Mouse (Mus musculus): Measurements from ENCODE around the gene Fam181b. TPM values are rescaled to one million over a fixed set of nuclear protein-coding genes. Genes with fewer than 3 reads are reported as not detected.

Fam181b gene
- 2.9 and 3.1 TPM in 2 replicates for polyA plus RNA-seq (2014; fragmentation: Nextera tagmentation; extraction: Ambion mirVana)

- WGBS, result under 1% methylated on average over 94 of the region's 96 CpGs
- H3K27me3 ChIP-seq (ENCODE audit: control insufficient read depth, insufficient read depth, low read length), result peaks cover 34% of the 10 kb centered on the region
- H3K4me3 ChIP-seq (ENCODE audit: control insufficient read depth in 1 of 2, insufficient read depth in 1 of 2, low read depth in 1 of 2, low read length in 2 of 2), result peak within 1 kb of the TSS; percentile 61 to 62
- ATAC-seq (ENCODE audit: insufficient number of reproducible peaks, insufficient read depth, low FRiP score, low read depth), result peak; percentile 88
- no peaks in the 10 kb centered on the region for H3K36me3 ChIP-seq (ENCODE audit: control insufficient read depth, insufficient read depth, low read length)
- H3K27ac ChIP-seq (replicated peaks in 1 of 2; ENCODE audit: control insufficient read depth in 1 of 2, insufficient read depth in 1 of 2, low read depth in 2 of 2, low read length in 2 of 2), result 0 out of 4 replicates have a peak within 1 kb of the TSS, but pooled peaks of 1 of the 2 experiments have one; percentile 33
- no peaks in the 10 kb centered on the region for H3K9me3 ChIP-seq (ENCODE audit: control insufficient read depth, low read length)
- H3K9ac ChIP-seq (ENCODE audit: low read length), result peak within 1 kb of the TSS; percentile 69
- peaks cover 0 to 3% of the 10 kb centered on the region in 2 experiments; a peak in 1 of 4 replicates for H3K4me1 ChIP-seq (ENCODE audit: control insufficient read depth in 2 of 2, insufficient read depth in 2 of 2, low read length in 2 of 2)
- peak within 1 kb of the TSS; percentile 85 for H3K4me2 ChIP-seq (ENCODE audit: low read length)
Measured at GRCm38 (mm10) chr7:93079785-93080730, at the start of gene Fam181b. Gene Fam181b, plus strand, starts transcription at chr7:93079865.

GRCm38 (mm10) chr7:93037763-93038471 is 41.7 kb upstream of the Fam181b start:
- no peak overlapping the region for H3K9ac ChIP-seq (ENCODE audit: low read length)
- no peak overlapping the region for H3K27ac ChIP-seq (replicated peaks in 1 of 2; ENCODE audit: control insufficient read depth in 1 of 2, insufficient read depth in 1 of 2, low read depth in 2 of 2, low read length in 2 of 2)
- H3K4me1 ChIP-seq (ENCODE audit: control insufficient read depth in 2 of 2, insufficient read depth in 2 of 2, low read length in 2 of 2), result no peaks in the 10 kb centered on the region
- H3K4me3 ChIP-seq (ENCODE audit: control insufficient read depth in 1 of 2, insufficient read depth in 1 of 2, low read depth in 1 of 2, low read length in 2 of 2), result no peak overlapping the region
- no peak for ATAC-seq (ENCODE audit: insufficient number of reproducible peaks, insufficient read depth, low FRiP score, low read depth)
- WGBS, result 53% methylated on average over 5 of the region's 5 CpGs
- H3K27me3 ChIP-seq (ENCODE audit: control insufficient read depth, insufficient read depth, low read length), result no peaks in the 10 kb centered on the region
- no peaks in the 10 kb centered on the region for H3K36me3 ChIP-seq (ENCODE audit: control insufficient read depth, insufficient read depth, low read length)
- H3K4me2 ChIP-seq (ENCODE audit: low read length), result no peak overlapping the region
- H3K9me3 ChIP-seq (ENCODE audit: control insufficient read depth, low read length), result no peaks in the 10 kb centered on the region

- ATAC-seq (ENCODE audit: insufficient number of reproducible peaks, insufficient read depth, low FRiP score, low read depth), result no peak
- no peak overlapping the region for H3K4me3 ChIP-seq (ENCODE audit: control insufficient read depth in 1 of 2, insufficient read depth in 1 of 2, low read depth in 1 of 2, low read length in 2 of 2)
- H3K27me3 ChIP-seq (ENCODE audit: control insufficient read depth, insufficient read depth, low read length), result no peaks in the 10 kb centered on the region
- H3K9ac ChIP-seq (ENCODE audit: low read length), result no peak overlapping the region
- WGBS, result 45% methylated on average over 1 of the region's 1 CpGs
- no peaks in the 10 kb centered on the region for H3K36me3 ChIP-seq (ENCODE audit: control insufficient read depth, insufficient read depth, low read length)
- H3K27ac ChIP-seq (replicated peaks in 1 of 2; ENCODE audit: control insufficient read depth in 1 of 2, insufficient read depth in 1 of 2, low read depth in 2 of 2, low read length in 2 of 2), result no peak overlapping the region
- no peaks in the 10 kb centered on the region for H3K4me1 ChIP-seq (ENCODE audit: control insufficient read depth in 2 of 2, insufficient read depth in 2 of 2, low read length in 2 of 2)
- no peak overlapping the region for H3K4me2 ChIP-seq (ENCODE audit: low read length)
- H3K9me3 ChIP-seq (ENCODE audit: control insufficient read depth, low read length), result no peaks in the 10 kb centered on the region
Measured at GRCm38 (mm10) chr7:93038472-93038828, 41.2 kb upstream of the Fam181b start.

- Histone ChIP-seq H3K4me3 (ENCODE audit: control insufficient read depth in 1 of 2, insufficient read depth in 1 of 2, low read depth in 1 of 2, low read length in 2 of 2) (no peak overlapping the region), H3K36me3 (ENCODE audit: control insufficient read depth, insufficient read depth, low read length) (no peaks in the 10 kb centered on the region), H3K4me1 (ENCODE audit: control insufficient read depth in 2 of 2, insufficient read depth in 2 of 2, low read length in 2 of 2) (peaks cover 0 to 2% of the 10 kb centered on the region in 2 experiments; a peak in 2 of 4 replicates), H3K9me3 (ENCODE audit: control insufficient read depth, low read length) (no peaks in the 10 kb centered on the region), H3K4me2 (ENCODE audit: low read length) (no peak overlapping the region), H3K9ac (ENCODE audit: low read length) (no peak overlapping the region), H3K27ac (replicated peaks in 1 of 2; ENCODE audit: control insufficient read depth in 1 of 2, insufficient read depth in 1 of 2, low read depth in 2 of 2, low read length in 2 of 2) (no peak overlapping the region), H3K27me3 (ENCODE audit: control insufficient read depth, insufficient read depth, low read length) (no peaks in the 10 kb centered on the region)
- no peak for ATAC-seq (ENCODE audit: insufficient number of reproducible peaks, insufficient read depth, low FRiP score, low read depth)
- 65% methylated on average over 3 of the region's 3 CpGs for WGBS
Measured at GRCm38 (mm10) chr7:93039542-93039941, 40.1 kb upstream of the Fam181b start.

DNA sequence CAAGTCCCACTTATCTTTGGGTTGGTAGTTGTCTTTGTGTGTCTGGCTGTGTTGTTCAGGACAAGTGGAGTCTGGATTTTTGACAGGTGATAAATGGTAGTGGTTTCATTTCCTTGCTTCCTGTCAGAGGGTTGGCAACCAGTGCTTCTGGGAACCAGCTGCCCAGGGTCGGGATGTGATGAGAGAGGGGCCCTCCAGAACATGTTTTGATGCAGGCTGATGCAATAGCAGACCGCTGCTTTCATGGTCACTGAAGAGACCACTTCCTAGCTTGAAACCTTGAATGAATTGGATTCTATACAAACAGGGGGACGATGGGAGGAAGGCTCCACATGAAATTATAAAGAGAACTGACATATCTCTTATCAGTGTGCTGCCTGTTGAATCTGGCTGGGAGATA is 35.3 kb upstream of the Fam181b start:
- no peak overlapping the region for H3K4me2 ChIP-seq (ENCODE audit: low read length)
- no peaks in the 10 kb centered on the region for H3K9me3 ChIP-seq (ENCODE audit: control insufficient read depth, low read length)

DNA sequence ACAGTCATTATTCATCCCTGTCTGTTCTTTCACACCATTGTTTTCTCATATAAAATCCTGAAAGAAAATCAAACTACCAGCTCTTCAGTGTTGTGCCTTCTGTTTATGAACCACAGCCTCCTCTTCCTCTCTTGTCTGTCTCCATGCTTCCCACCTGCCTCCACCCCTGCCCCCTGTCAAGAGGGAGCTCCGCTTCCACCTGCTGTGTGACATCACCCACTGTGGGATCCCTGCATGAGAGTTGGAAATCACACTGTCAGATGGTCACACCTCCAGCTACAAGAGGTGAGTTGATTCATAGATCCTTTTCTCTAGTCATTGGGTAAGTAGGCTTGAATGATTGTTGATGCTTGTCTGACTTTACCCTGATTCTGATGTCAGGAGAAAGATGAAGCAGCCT is 34.9 kb upstream of the Fam181b start:
- H3K9me3 ChIP-seq (ENCODE audit: control insufficient read depth, low read length), result no peaks in the 10 kb centered on the region
- H3K27ac ChIP-seq (replicated peaks in 1 of 2; ENCODE audit: control insufficient read depth in 1 of 2, insufficient read depth in 1 of 2, low read depth in 2 of 2, low read length in 2 of 2), result no peak overlapping the region
- WGBS, result 78% methylated on average over 1 of the region's 1 CpGs
- H3K27me3 ChIP-seq (ENCODE audit: control insufficient read depth, insufficient read depth, low read length), result no peaks in the 10 kb centered on the region
- H3K4me1 ChIP-seq (ENCODE audit: control insufficient read depth in 2 of 2, insufficient read depth in 2 of 2, low read length in 2 of 2), result peaks cover 0 to 2% of the 10 kb centered on the region in 2 experiments; a peak in 2 of 4 replicates
- H3K9ac ChIP-seq (ENCODE audit: low read length), result no peak overlapping the region
- H3K4me2 ChIP-seq (ENCODE audit: low read length), result no peak overlapping the region
- no peak overlapping the region for H3K4me3 ChIP-seq (ENCODE audit: control insufficient read depth in 1 of 2, insufficient read depth in 1 of 2, low read depth in 1 of 2, low read length in 2 of 2)
- no peak for ATAC-seq (ENCODE audit: insufficient number of reproducible peaks, insufficient read depth, low FRiP score, low read depth)
- no peaks in the 10 kb centered on the region for H3K36me3 ChIP-seq (ENCODE audit: control insufficient read depth, insufficient read depth, low read length)

More for the DNA sequence above, 35.3 kb upstream of the Fam181b start:
- no peak overlapping the region for H3K4me3 ChIP-seq (ENCODE audit: control insufficient read depth in 1 of 2, insufficient read depth in 1 of 2, low read depth in 1 of 2, low read length in 2 of 2)
- no peak overlapping the region for H3K9ac ChIP-seq (ENCODE audit: low read length)
- no peaks in the 10 kb centered on the region for H3K27me3 ChIP-seq (ENCODE audit: control insufficient read depth, insufficient read depth, low read length)
- no peaks in the 10 kb centered on the region for H3K36me3 ChIP-seq (ENCODE audit: control insufficient read depth, insufficient read depth, low read length)
- WGBS, result 39% methylated on average over 3 of the region's 3 CpGs
- ATAC-seq (ENCODE audit: insufficient number of reproducible peaks, insufficient read depth, low FRiP score, low read depth), result no peak
- peaks cover 0 to 2% of the 10 kb centered on the region in 2 experiments; a peak in 2 of 4 replicates for H3K4me1 ChIP-seq (ENCODE audit: control insufficient read depth in 2 of 2, insufficient read depth in 2 of 2, low read length in 2 of 2)
- H3K27ac ChIP-seq (replicated peaks in 1 of 2; ENCODE audit: control insufficient read depth in 1 of 2, insufficient read depth in 1 of 2, low read depth in 2 of 2, low read length in 2 of 2), result no peak overlapping the region

DNA sequence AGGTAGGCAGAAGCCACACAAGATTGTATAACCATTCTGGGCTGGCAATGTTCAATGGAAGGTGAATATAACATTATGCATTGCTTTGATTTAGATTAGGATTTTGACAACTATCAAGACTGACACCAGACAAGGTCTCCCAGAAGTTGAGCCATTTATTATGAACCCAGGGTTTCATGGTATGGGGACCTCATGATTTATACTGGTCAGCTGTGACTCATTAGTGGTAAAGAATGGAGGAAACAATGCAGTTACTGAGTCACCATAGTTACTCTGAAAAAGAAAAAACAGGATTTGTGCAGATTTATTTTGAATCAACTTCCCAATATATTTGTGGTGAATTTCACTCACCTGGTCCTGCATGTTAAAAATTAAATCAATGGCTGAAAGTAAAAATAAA is 18.8 kb upstream of the Fam181b start:
- H3K9ac ChIP-seq (ENCODE audit: low read length), result no peak overlapping the region
- H3K4me2 ChIP-seq (ENCODE audit: low read length), result no peak overlapping the region
- H3K9me3 ChIP-seq (ENCODE audit: control insufficient read depth, low read length), result 0 out of 2 replicates have a peak, but pooled peaks cover 3% of the 10 kb centered on the region
- no peaks in the 10 kb centered on the region for H3K4me1 ChIP-seq (ENCODE audit: control insufficient read depth in 2 of 2, insufficient read depth in 2 of 2, low read length in 2 of 2)
- H3K27me3 ChIP-seq (ENCODE audit: control insufficient read depth, insufficient read depth, low read length), result no peaks in the 10 kb centered on the region
- no peak overlapping the region for H3K27ac ChIP-seq (replicated peaks in 1 of 2; ENCODE audit: control insufficient read depth in 1 of 2, insufficient read depth in 1 of 2, low read depth in 2 of 2, low read length in 2 of 2)
- no peaks in the 10 kb centered on the region for H3K36me3 ChIP-seq (ENCODE audit: control insufficient read depth, insufficient read depth, low read length)
- no peak for ATAC-seq (ENCODE audit: insufficient number of reproducible peaks, insufficient read depth, low FRiP score, low read depth)
- no peak overlapping the region for H3K4me3 ChIP-seq (ENCODE audit: control insufficient read depth in 1 of 2, insufficient read depth in 1 of 2, low read depth in 1 of 2, low read length in 2 of 2)

All from heart, embryonic 14.5 days (tissue).